Mouse (Mus musculus) neural tube, embryonic 14.5 days (tissue): ENCODE measurements around the gene Ythdf1. TPM values are rescaled to one million over a fixed set of nuclear protein-coding genes. Genes with fewer than 3 reads are reported as not detected.

Experiments used
- ATAC-seq: fragments of 200-750 bp; cut with Nextera tagmentation; 2 replicates; pipeline ENCODE4 v1.8.0; 2017; ENCODE audit warnings: low read depth, mild to moderate bottlenecking, moderate TSS enrichment, moderate library complexity
- H3K27ac ChIP-seq: fragments of 300-500 bp; sonication (generic); 2 replicates; pipeline ENCODE4 v1.5.1; 2014; ENCODE audit warnings: low read depth, mild to moderate bottlenecking, control low read depth, low read length, moderate library complexity, mixed read lengths
- H3K27me3 ChIP-seq: fragments of 300-500 bp; sonication (generic); 2 replicates; pipeline ENCODE4 v1.6.1; 2014; ENCODE audit warnings: low read length; ENCODE audit not compliant: control insufficient read depth, insufficient read depth
- H3K36me3 ChIP-seq: fragments of 300-500 bp; sonication (generic); 2 replicates; pipeline ENCODE4 v1.6.1; 2014; ENCODE audit warnings: low read length, mixed read lengths; ENCODE audit not compliant: control insufficient read depth, insufficient read depth
- H3K4me1 ChIP-seq: fragments of 300-500 bp; sonication (generic); 2 replicates; pipeline ENCODE4 v1.6.1; 2014; ENCODE audit warnings: low read length; ENCODE audit not compliant: control insufficient read depth, insufficient read depth
- H3K4me2 ChIP-seq: fragments of 300-500 bp; sonication (generic); 2 replicates; pipeline ENCODE4 v1.6.1; 2014; ENCODE audit warnings: mild to moderate bottlenecking, low read depth, low read length, control low read depth
- H3K4me3 ChIP-seq: fragments of 300-500 bp; sonication (generic); 2 replicates; pipeline ENCODE4 v1.5.1; 2014; ENCODE audit warnings: low read depth, low read length, control low read depth, mixed read lengths
- H3K9ac ChIP-seq: fragments of 300-500 bp; sonication (generic); replicated peaks from 2 replicates; pipeline ENCODE4 v1.6.1; 2014; ENCODE audit warnings: low read depth, mild to moderate bottlenecking, control low read depth, low read length, mixed read lengths
- H3K9me3 ChIP-seq: fragments of 300-500 bp; sonication (generic); 2 replicates; pipeline ENCODE4 v1.6.1; 2016; ENCODE audit warnings: low read length; ENCODE audit not compliant: control insufficient read depth
- WGBS: fragments of 180-500 bp; shearing (Covaris S2); extraction: QIAGEN DNeasy Blood & Tissue Kit; methylation state at CpG from one replicate; pipeline ENCODE4 v1.1.7; 2014; 5-methylcytosine and 5-hydroxymethylcytosine counted together
- polyA plus RNA-seq: library from polyadenylated mRNA; unstranded; fragments of >200 nt; fragmentation: Nextera tagmentation; extraction: Ambion mirVana; gene quantifications from 2 replicates; pipeline ENCODE4 v1.2.1, GENCODE M21; 2014

Ythdf1 gene
- polyA plus RNA-seq, 1 experiment from 2014 or later: 49.2 TPM

- Histone ChIP-seq H3K9me3 (no peaks in the 10 kb centered on the region), H3K9ac (peak overlapping the region; percentile 93), H3K4me3 (peak overlapping the region; percentile 99), H3K27me3 (no peaks in the 10 kb centered on the region), H3K4me2 (peak overlapping the region; percentile 97), H3K36me3 (0 out of 2 replicates have a peak, but pooled peaks cover 6% of the 10 kb centered on the region), H3K27ac (peak overlapping the region; percentile 64), H3K4me1 (peaks cover 7% of the 10 kb centered on the region)
- 1% methylated on average over 55 of the region's 61 CpGs for WGBS
- peak; percentile 72 for ATAC-seq
Measured at GRCm38 (mm10) chr2:180919913-180920809, 588 bp downstream of the Ythdf1 start.

- Histone ChIP-seq H3K4me1 (peaks cover 7% of the 10 kb centered on the region), H3K27me3 (no peaks in the 10 kb centered on the region), H3K27ac (no peak overlapping the region), H3K4me3 (no peak overlapping the region), H3K4me2 (no peak overlapping the region), H3K9ac (no peak overlapping the region), H3K36me3 (peaks cover 22% of the 10 kb centered on the region), H3K9me3 (no peaks in the 10 kb centered on the region)
- ATAC-seq: no peak
- WGBS: 85% methylated on average over 3 of the region's 3 CpGs
Measured at GRCm38 (mm10) chr2:180915886-180916433, 4.8 kb downstream of the Ythdf1 start.

GRCm38 (mm10) chr2:180910928-180911327 lies 9.8 kb downstream of the Ythdf1 start:
- 95% methylated on average over 12 of the region's 12 CpGs for WGBS
- Histone ChIP-seq H3K36me3 (peaks cover 27% of the 10 kb centered on the region), H3K27ac (no peak overlapping the region), H3K9me3 (no peaks in the 10 kb centered on the region), H3K4me2 (no peak overlapping the region), H3K4me3 (no peak overlapping the region), H3K9ac (no peak overlapping the region), H3K27me3 (no peaks in the 10 kb centered on the region), H3K4me1 (no peaks in the 10 kb centered on the region; the same call in 1 of the 2 replicates)
- no peak for ATAC-seq

- H3K36me3 ChIP-seq: peaks cover 8% of the 10 kb centered on the region
- H3K27ac ChIP-seq: no peak overlapping the region
- H3K27me3 ChIP-seq: no peaks in the 10 kb centered on the region
- H3K9ac ChIP-seq: no peak overlapping the region
- no peaks in the 10 kb centered on the region; the same call in 1 of the 2 replicates for H3K4me1 ChIP-seq
- no peaks in the 10 kb centered on the region for H3K9me3 ChIP-seq
- no peak overlapping the region for H3K4me2 ChIP-seq
- WGBS: 56% methylated on average over 5 of the region's 5 CpGs
- no peak overlapping the region for H3K4me3 ChIP-seq
- no peak for ATAC-seq
Measured at GRCm38 (mm10) chr2:180905556-180906221, 15.1 kb downstream of the Ythdf1 start.

GRCm38 (mm10) chr2:180904435-180905208 lies 16.1 kb downstream of the Ythdf1 start:
- H3K4me3 ChIP-seq: no peak overlapping the region
- no peak overlapping the region for H3K4me2 ChIP-seq
- no peak overlapping the region for H3K9ac ChIP-seq
- no peak for ATAC-seq
- 94% methylated on average over 18 of the region's 18 CpGs for WGBS
- H3K4me1 ChIP-seq: no peaks in the 10 kb centered on the region; the same call in 1 of the 2 replicates
- no peaks in the 10 kb centered on the region for H3K9me3 ChIP-seq
- H3K27ac ChIP-seq: no peak overlapping the region
- H3K27me3 ChIP-seq: no peaks in the 10 kb centered on the region
- no peaks in the 10 kb centered on the region for H3K36me3 ChIP-seq

GRCm38 (mm10) chr2:180902086-180902485 lies 18.7 kb downstream of the Ythdf1 start:
- no peak overlapping the region for H3K4me2 ChIP-seq
- H3K4me1 ChIP-seq: peaks cover 11% of the 10 kb centered on the region
- no peaks in the 10 kb centered on the region for H3K9me3 ChIP-seq
- H3K27me3 ChIP-seq: no peaks in the 10 kb centered on the region
- H3K9ac ChIP-seq: no peak overlapping the region
- no peaks in the 10 kb centered on the region for H3K36me3 ChIP-seq
- WGBS: 38% methylated on average over 2 of the region's 2 CpGs
- no peak overlapping the region for H3K4me3 ChIP-seq
- ATAC-seq: no peak
- H3K27ac ChIP-seq: no peak overlapping the region

GRCm38 (mm10) chr2:180897857-180898256 lies 22.9 kb downstream of the Ythdf1 start:
- H3K36me3 ChIP-seq: 0 out of 2 replicates have a peak, but pooled peaks cover 4% of the 10 kb centered on the region
- H3K9ac ChIP-seq: no peak overlapping the region
- H3K9me3 ChIP-seq: no peaks in the 10 kb centered on the region
- no peaks in the 10 kb centered on the region for H3K27me3 ChIP-seq
- no peak overlapping the region for H3K4me3 ChIP-seq
- no peak for ATAC-seq
- WGBS: 65% methylated on average over 6 of the region's 6 CpGs
- H3K4me2 ChIP-seq: no peak overlapping the region
- peak overlapping the region; percentile 99 for H3K27ac ChIP-seq
- peaks cover 35% of the 10 kb centered on the region for H3K4me1 ChIP-seq

- H3K4me2 ChIP-seq: no peak overlapping the region
- no peaks in the 10 kb centered on the region for H3K9me3 ChIP-seq
- 0 out of 2 replicates have a peak overlapping the region, but pooled peaks have one; percentile 28 for H3K9ac ChIP-seq
- ATAC-seq: no peak
- no peaks in the 10 kb centered on the region for H3K27me3 ChIP-seq
- 0 out of 2 replicates have a peak, but pooled peaks cover 4% of the 10 kb centered on the region for H3K36me3 ChIP-seq
- 56% methylated on average over 15 of the region's 15 CpGs for WGBS
- H3K4me3 ChIP-seq: no peak overlapping the region
- peak overlapping the region; percentile 99 for H3K27ac ChIP-seq
- peaks cover 36% of the 10 kb centered on the region for H3K4me1 ChIP-seq
Measured at GRCm38 (mm10) chr2:180896819-180897625, 23.7 kb downstream of the Ythdf1 start.
